Mouse (Mus musculus) midbrain, postnatal 0 days (tissue): ENCODE data around the gene Cenpi. TPM values are rescaled to one million over a fixed set of nuclear protein-coding genes. Genes with fewer than 3 reads are reported as not detected.
"Not testable (repeated sequence)": the region's sequence is repeated elsewhere in the genome, so short reads cannot be mapped to it uniquely, and the experiment has no call there.

ENCODE experiments used
- ATAC-seq: fragments of 200-750 bp; cut with Nextera tagmentation; 2 replicates; pipeline ENCODE4 v1.8.0; 2017; ENCODE audit warnings: moderate number of reproducible peaks, mild to moderate bottlenecking, moderate TSS enrichment, moderate library complexity; ENCODE audit not compliant: low FRiP score
- DNase-seq: peaks from one replicate; pipeline ENCODE4 v3.0.0-alpha.2; 2015; ENCODE audit warnings: low spot score
- H3K27ac ChIP-seq: fragments of 300-500 bp; sonication (generic); 2 replicates; pipeline ENCODE4 v1.5.1; 2014; ENCODE audit warnings: low read depth, mild to moderate bottlenecking, low read length, mixed read lengths
- H3K27me3 ChIP-seq: fragments of 300-500 bp; sonication (generic); 2 replicates; pipeline ENCODE4 v1.6.1; 2014; ENCODE audit warnings: low read length, control low read depth, mixed read lengths; ENCODE audit not compliant: insufficient read depth
- H3K36me3 ChIP-seq: fragments of 300-500 bp; sonication (generic); 2 replicates; pipeline ENCODE4 v1.6.1; 2014; ENCODE audit warnings: low read length, control low read depth, mixed read lengths; ENCODE audit not compliant: insufficient read depth
- H3K4me1 ChIP-seq: fragments of 300-500 bp; sonication (generic); 2 replicates; pipeline ENCODE4 v1.6.1; 2014; ENCODE audit warnings: mild to moderate bottlenecking, control low read depth, antibody characterized with exemption, low read length, mixed read lengths; ENCODE audit not compliant: insufficient read depth
- H3K4me2 ChIP-seq: fragments of 300-500 bp; sonication (generic); 2 replicates; pipeline ENCODE4 v1.6.1; 2014; ENCODE audit warnings: low read depth, mild to moderate bottlenecking, low read length, mixed read lengths; ENCODE audit not compliant: poor library complexity, severe bottlenecking
- H3K4me3 ChIP-seq: fragments of 300-500 bp; sonication (generic); 2 replicates; pipeline ENCODE4 v1.5.1; 2014; ENCODE audit warnings: low read depth, mild to moderate bottlenecking, low read length, moderate library complexity
- H3K9ac ChIP-seq: fragments of 300-500 bp; sonication (generic); replicated peaks from 2 replicates; pipeline ENCODE4 v1.6.1; 2014; ENCODE audit warnings: mild to moderate bottlenecking, low read length, moderate library complexity, mixed read lengths; ENCODE audit not compliant: poor library complexity, severe bottlenecking
- H3K9me3 ChIP-seq: fragments of 300-500 bp; sonication (generic); 2 replicates; pipeline ENCODE4 v1.6.1; 2016; ENCODE audit warnings: low read length, control low read depth
- CTCF ChIP-seq: IDR thresholded peaks from 2 replicates; pipeline ENCODE4 v1.5.1; 2016; ENCODE audit warnings: antibody characterized with exemption, mild to moderate bottlenecking
- WGBS: fragments of 180-500 bp; shearing (Covaris S2); extraction: QIAGEN DNeasy Blood & Tissue Kit; methylation state at CpG from one replicate; pipeline ENCODE4 v1.1.7; 2014; 5-methylcytosine and 5-hydroxymethylcytosine counted together
- polyA plus RNA-seq: library from polyadenylated mRNA; unstranded; fragments of >200 nt; fragmentation: Nextera tagmentation; extraction: Ambion mirVana; gene quantifications from 2 replicates; pipeline ENCODE4 v1.2.1, GENCODE M21; 2015
- total RNA-seq: library from RNA; depleted of rRNA; stranded (reverse); fragments of >200 nt; gene quantifications from 2 replicates; pipeline ENCODE4 v1.2.3, GENCODE M21; 2014

The Cenpi gene
- total and polyA plus RNA-seq, 2 experiments from 2014 or later, result 2.8 to 3.8 TPM

- no peaks in the 10 kb centered on the region for H3K36me3 ChIP-seq
- H3K27ac ChIP-seq, result no peak overlapping the region
- WGBS, result 56% methylated on average over 5 of the region's 5 CpGs
- TF ChIP-seq CTCF, result no peak
- ATAC-seq, result no peak
- H3K4me3 ChIP-seq, result no peak overlapping the region
- H3K4me2 ChIP-seq, result no peak overlapping the region
- no peaks in the 10 kb centered on the region for H3K27me3 ChIP-seq
- no peak overlapping the region for H3K9ac ChIP-seq
- no peaks in the 10 kb centered on the region for H3K4me1 ChIP-seq
- no peak for DNase-seq
- no peaks in the 10 kb centered on the region for H3K9me3 ChIP-seq
Measured at GRCm38 (mm10) chrX:134300219-134300618, 7.7 kb upstream of the Cenpi start.

GRCm38 (mm10) chrX:134303287-134303686 lies 4.6 kb upstream of the Cenpi start:
- ATAC-seq, result no peak
- Histone ChIP-seq H3K27ac (no peak overlapping the region), H3K4me3 (no peak overlapping the region), H3K36me3 (no peaks in the 10 kb centered on the region), H3K9me3 (no peaks in the 10 kb centered on the region), H3K4me1 (no peaks in the 10 kb centered on the region), H3K9ac (no peak overlapping the region), H3K4me2 (no peak overlapping the region), H3K27me3 (no peaks in the 10 kb centered on the region)
- no peak for TF ChIP-seq CTCF
- no peak for DNase-seq
- 91% methylated on average over 1 of the region's 1 CpGs for WGBS

- Histone ChIP-seq H3K9ac (no peak overlapping the region), H3K27ac (no peak overlapping the region), H3K27me3 (no peaks in the 10 kb centered on the region), H3K4me1 (no peaks in the 10 kb centered on the region), H3K36me3 (no peaks in the 10 kb centered on the region), H3K9me3 (no peaks in the 10 kb centered on the region), H3K4me3 (peak overlapping the region; percentile 36), H3K4me2 (peak overlapping the region; percentile 46)
- DNase-seq, result peak; percentile 10
- ATAC-seq, result peak; percentile 68
- TF ChIP-seq CTCF, result no peak
- WGBS, result 11% methylated on average over 9 of the region's 9 CpGs
Measured at GRCm38 (mm10) chrX:134308275-134308634, 371 bp downstream of the Cenpi start.

DNA sequence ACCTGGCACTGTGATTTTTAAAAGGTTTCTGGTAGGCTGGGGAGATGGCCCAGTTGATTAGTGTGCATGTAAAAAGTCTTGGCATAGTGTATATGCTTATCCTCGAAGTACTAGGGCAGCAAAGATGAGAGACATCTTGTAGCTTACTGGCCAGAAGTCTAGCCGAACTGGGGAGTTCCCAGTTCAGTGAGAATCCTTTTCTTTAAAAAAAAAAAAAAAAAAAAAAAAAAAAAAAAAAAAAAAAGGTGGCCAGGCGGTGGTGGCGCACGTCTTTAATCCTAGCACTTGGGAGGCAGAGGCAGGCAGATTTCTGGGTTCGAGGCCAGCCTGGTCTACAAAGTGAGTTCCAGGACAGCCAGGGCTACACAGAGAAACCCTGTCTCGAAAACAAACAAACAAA lies 3.3 kb downstream of the Cenpi start:
- H3K36me3 ChIP-seq, H3K4me3 ChIP-seq, H3K4me2 ChIP-seq, H3K27me3 ChIP-seq, H3K9me3 ChIP-seq, DNase-seq, H3K4me1 ChIP-seq, ATAC-seq, H3K27ac ChIP-seq, H3K9ac ChIP-seq: not testable (repeated sequence)
- WGBS, result 85% methylated on average over 7 of the region's 7 CpGs

DNA sequence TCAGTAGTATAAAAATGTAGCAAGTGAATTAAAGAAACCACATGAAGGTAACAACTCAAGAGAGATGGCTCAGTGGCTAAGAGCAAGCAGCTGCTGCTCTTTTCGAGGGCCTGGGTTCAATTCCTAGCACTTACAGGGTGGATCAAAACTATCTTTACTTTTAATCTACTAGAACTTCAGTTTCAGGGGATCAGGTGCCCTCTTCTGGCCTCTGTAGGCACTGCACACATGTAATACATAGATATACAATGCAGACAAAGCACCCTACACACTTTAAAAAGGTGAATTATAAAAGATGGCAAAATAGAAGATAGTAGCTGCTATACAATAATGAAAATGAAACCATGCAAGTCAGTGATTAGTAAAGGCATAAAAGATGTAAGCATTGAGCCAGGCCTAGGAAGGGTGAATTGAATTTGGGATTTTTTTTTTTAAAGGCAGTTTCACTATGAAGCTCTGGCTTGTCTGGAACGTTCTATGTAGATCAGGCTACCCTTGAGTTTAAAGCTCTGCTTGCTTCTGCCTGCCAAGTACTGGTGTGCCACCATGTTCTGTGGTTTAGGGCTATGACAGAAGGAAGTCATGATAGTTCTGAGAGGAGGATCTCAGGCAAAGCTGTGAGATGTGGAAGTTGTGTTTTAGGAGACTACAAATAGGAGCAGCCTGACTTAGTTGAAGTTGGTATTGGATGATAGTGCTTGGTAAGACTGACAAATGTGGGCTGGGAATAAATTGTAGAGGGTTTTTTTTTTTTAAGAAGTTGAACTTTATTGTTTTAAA lies 11.5 kb downstream of the Cenpi start:
- DNase-seq (peak; percentile 26), ATAC-seq (no peak)
- H3K9me3 ChIP-seq, result no peaks in the 10 kb centered on the region
- TF ChIP-seq CTCF, result peak; percentile 67
- no peak overlapping the region for H3K9ac ChIP-seq
- no peak overlapping the region for H3K4me3 ChIP-seq
- WGBS, result 84% methylated on average over 2 of the region's 2 CpGs
- no peaks in the 10 kb centered on the region for H3K36me3 ChIP-seq
- H3K27me3 ChIP-seq, result no peaks in the 10 kb centered on the region
- H3K27ac ChIP-seq, result no peak overlapping the region
- no peaks in the 10 kb centered on the region for H3K4me1 ChIP-seq
- no peak overlapping the region for H3K4me2 ChIP-seq

DNA sequence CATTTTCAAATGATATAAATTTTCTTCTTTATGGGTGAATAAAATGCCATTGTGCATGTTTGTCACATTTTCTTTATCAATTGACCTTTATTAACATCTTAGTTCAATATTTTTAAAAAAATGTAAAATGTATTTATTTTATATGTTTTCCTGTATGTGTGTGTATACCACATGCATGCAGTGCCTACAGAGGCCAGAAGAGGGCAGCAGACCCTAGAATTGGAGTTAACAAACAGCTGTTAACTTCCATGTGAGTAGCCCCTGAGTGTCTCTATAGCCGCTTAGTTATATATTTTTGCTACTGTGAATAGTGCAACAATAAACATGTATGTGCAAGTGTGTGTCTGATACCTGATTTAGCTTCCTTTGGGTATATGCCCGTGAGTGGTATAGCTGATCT lies 25.4 kb downstream of the Cenpi start:
- Histone ChIP-seq H3K9ac (no peak overlapping the region), H3K36me3 (no peaks in the 10 kb centered on the region), H3K4me2 (no peak overlapping the region), H3K27me3 (no peaks in the 10 kb centered on the region), H3K4me1 (no peaks in the 10 kb centered on the region), H3K27ac (no peak overlapping the region), H3K4me3 (no peak overlapping the region), H3K9me3 (no peaks in the 10 kb centered on the region)
- ATAC-seq (no peak), DNase-seq (peak; percentile 22)
- 89% methylated on average over 2 of the region's 2 CpGs for WGBS
- peak; percentile 58 for TF ChIP-seq CTCF
